Mouse (Mus musculus) hindbrain, postnatal 0 days (tissue): ENCODE data around the gene Trim44. TPM values are rescaled to one million over a fixed set of nuclear protein-coding genes. Genes with fewer than 3 reads are reported as not detected.

Experiments
- ATAC-seq: fragments of 200-750 bp; cut with Nextera tagmentation; 2 replicates; pipeline ENCODE4 v1.8.0; 2017; ENCODE audit warnings: mild to moderate bottlenecking, moderate TSS enrichment, moderate library complexity
- DNase-seq: peaks from one replicate; pipeline ENCODE4 v3.0.0-alpha.2; 2015; ENCODE audit warnings: low spot score
- H3K27ac ChIP-seq: fragments of 300-500 bp; sonication (generic); 2 replicates; pipeline ENCODE4 v1.5.1; 2014; ENCODE audit warnings: mild to moderate bottlenecking
- H3K27me3 ChIP-seq: fragments of 300-500 bp; sonication (generic); 2 replicates; pipeline ENCODE4 v1.6.1; 2014; ENCODE audit warnings: low read length, mixed read lengths; ENCODE audit not compliant: insufficient read depth
- H3K36me3 ChIP-seq: fragments of 300-500 bp; sonication (generic); 2 replicates; pipeline ENCODE4 v1.6.1; 2014; ENCODE audit warnings: low read length, mixed read lengths; ENCODE audit not compliant: insufficient read depth
- H3K4me1 ChIP-seq: fragments of 300-500 bp; sonication (generic); 2 replicates; pipeline ENCODE4 v1.6.1; 2014; ENCODE audit warnings: antibody characterized with exemption, low read length, mixed read lengths; ENCODE audit not compliant: insufficient read depth
- H3K4me2 ChIP-seq: fragments of 300-500 bp; sonication (generic); 2 replicates; pipeline ENCODE4 v1.6.1; 2014; ENCODE audit warnings: low read depth, mild to moderate bottlenecking, low read length, moderate library complexity, mixed read lengths
- H3K4me3 ChIP-seq: fragments of 300-500 bp; sonication (generic); 2 replicates; pipeline ENCODE4 v1.5.1; 2014; ENCODE audit warnings: low read length
- H3K9ac ChIP-seq: fragments of 300-500 bp; sonication (generic); replicated peaks from 2 replicates; pipeline ENCODE4 v1.6.1; 2014; ENCODE audit warnings: mild to moderate bottlenecking, low read length, moderate library complexity, mixed read lengths
- H3K9me3 ChIP-seq: fragments of 300-500 bp; sonication (generic); 2 replicates; pipeline ENCODE4 v1.6.1; 2016; ENCODE audit warnings: low read length, mixed read lengths
- CTCF ChIP-seq: IDR thresholded peaks from 2 replicates; pipeline ENCODE4 v1.5.1; 2016; ENCODE audit warnings: antibody characterized with exemption, control low read depth, low read depth
- WGBS: fragments of 180-500 bp; shearing (Covaris S2); extraction: QIAGEN DNeasy Blood & Tissue Kit; methylation state at CpG from one replicate; pipeline ENCODE4 v1.1.7; 2014; 5-methylcytosine and 5-hydroxymethylcytosine counted together
- polyA plus RNA-seq: library from polyadenylated mRNA; unstranded; fragments of >200 nt; fragmentation: Nextera tagmentation; extraction: Ambion mirVana; gene quantifications from 2 replicates; pipeline ENCODE4 v1.2.1, GENCODE M21; 2015
- total RNA-seq: library from RNA; depleted of rRNA; stranded (reverse); fragments of >200 nt; gene quantifications from 2 replicates; pipeline ENCODE4 v1.2.3, GENCODE M21; 2014; rRNA removed

Gene Trim44
- total and polyA plus RNA-seq, 2 experiments from 2014 or later, result 44.1 to 78.2 TPM

- 19% methylated on average over 13 of the region's 13 CpGs for WGBS
- Histone ChIP-seq H3K4me3 (no peak overlapping the region), H3K9me3 (no peaks in the 10 kb centered on the region), H3K36me3 (no peaks in the 10 kb centered on the region), H3K27me3 (no peaks in the 10 kb centered on the region), H3K4me2 (0 out of 2 replicates have a peak overlapping the region, but pooled peaks have one; percentile 14), H3K9ac (no peak overlapping the region), H3K4me1 (peaks cover 14% of the 10 kb centered on the region), H3K27ac (no peak overlapping the region)
- DNase-seq, result peak; percentile 43
- TF ChIP-seq CTCF, result no peak
- ATAC-seq, result peak; percentile 34; the same call in 1 of the 2 replicates
Observed at GRCm38 (mm10) chr2:102259139-102259538, 148.5 kb downstream of the Trim44 start.

GRCm38 (mm10) chr2:102258682-102259081 lies 148.9 kb downstream of the Trim44 start:
- WGBS, result 19% methylated on average over 8 of the region's 8 CpGs
- H3K36me3 ChIP-seq, result no peaks in the 10 kb centered on the region
- peaks cover 14% of the 10 kb centered on the region for H3K4me1 ChIP-seq
- TF ChIP-seq CTCF, result no peak
- no peak overlapping the region for H3K4me3 ChIP-seq
- no peak overlapping the region for H3K9ac ChIP-seq
- H3K27ac ChIP-seq, result no peak overlapping the region
- H3K4me2 ChIP-seq, result peak overlapping the region; percentile 37; the same call in 1 of the 2 replicates
- no peaks in the 10 kb centered on the region for H3K27me3 ChIP-seq
- peak; percentile 43; the same call in 1 of the 2 replicates for ATAC-seq
- no peaks in the 10 kb centered on the region for H3K9me3 ChIP-seq
- no peak for DNase-seq

DNA sequence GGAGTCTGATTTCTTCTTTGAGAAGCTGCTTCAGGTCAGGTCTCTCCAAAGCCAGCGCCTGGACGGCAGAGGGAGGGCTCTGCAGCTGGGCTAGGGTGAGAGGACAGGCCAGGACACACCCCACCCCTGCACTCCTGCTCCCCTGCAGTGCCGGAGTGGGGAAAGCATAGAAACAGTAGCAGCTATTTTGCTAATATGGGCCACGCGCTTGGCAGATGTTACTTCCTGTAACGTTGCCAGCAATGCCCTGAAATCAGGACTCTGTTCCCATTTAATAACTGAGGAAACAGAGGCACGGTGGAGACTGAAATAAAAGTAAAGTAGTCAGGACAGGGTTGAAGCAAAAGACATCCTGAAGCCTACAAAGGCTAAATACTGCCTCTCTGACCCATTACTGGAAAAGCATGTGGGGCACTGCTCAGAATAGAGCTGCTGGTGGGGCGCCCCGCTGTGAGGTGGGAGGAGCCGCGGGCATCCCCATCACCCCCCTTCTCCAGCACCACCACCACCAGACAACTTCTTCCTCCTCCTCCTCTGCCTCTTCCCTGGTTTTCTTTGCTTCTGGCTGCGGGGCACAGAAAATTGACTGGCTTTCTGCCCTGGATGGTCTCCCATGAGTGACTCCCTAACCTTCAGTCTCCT lies 149.5 kb downstream of the Trim44 start:
- Histone ChIP-seq H3K9me3 (no peaks in the 10 kb centered on the region), H3K9ac (no peak overlapping the region), H3K27me3 (no peaks in the 10 kb centered on the region), H3K36me3 (no peaks in the 10 kb centered on the region), H3K27ac (no peak overlapping the region), H3K4me2 (peak overlapping the region; percentile 37), H3K4me1 (peaks cover 14% of the 10 kb centered on the region), H3K4me3 (no peak overlapping the region)
- TF ChIP-seq CTCF, result no peak
- WGBS, result 2% methylated on average over 12 of the region's 12 CpGs
- ATAC-seq (peak; percentile 56), DNase-seq (peak; percentile 47)

GRCm38 (mm10) chr2:102256591-102257335 lies 150.9 kb downstream of the Trim44 start:
- Histone ChIP-seq H3K4me2 (no peak overlapping the region), H3K9ac (no peak overlapping the region), H3K36me3 (no peaks in the 10 kb centered on the region), H3K27me3 (no peaks in the 10 kb centered on the region), H3K9me3 (no peaks in the 10 kb centered on the region), H3K27ac (no peak overlapping the region), H3K4me3 (no peak overlapping the region), H3K4me1 (peaks cover 14% of the 10 kb centered on the region)
- 68% methylated on average over 5 of the region's 5 CpGs for WGBS
- TF ChIP-seq CTCF, result no peak
- DNase-seq (no peak), ATAC-seq (no peak)

- Histone ChIP-seq H3K4me1 (peaks cover 14% of the 10 kb centered on the region), H3K27me3 (no peaks in the 10 kb centered on the region), H3K9ac (no peak overlapping the region), H3K4me2 (no peak overlapping the region), H3K9me3 (no peaks in the 10 kb centered on the region), H3K27ac (no peak overlapping the region), H3K36me3 (no peaks in the 10 kb centered on the region), H3K4me3 (no peak overlapping the region)
- TF ChIP-seq CTCF, result no peak
- DNase-seq (no peak), ATAC-seq (no peak)
- WGBS, result 74% methylated on average over 3 of the region's 3 CpGs
Observed at GRCm38 (mm10) chr2:102256100-102256499, 151.5 kb downstream of the Trim44 start.

DNA sequence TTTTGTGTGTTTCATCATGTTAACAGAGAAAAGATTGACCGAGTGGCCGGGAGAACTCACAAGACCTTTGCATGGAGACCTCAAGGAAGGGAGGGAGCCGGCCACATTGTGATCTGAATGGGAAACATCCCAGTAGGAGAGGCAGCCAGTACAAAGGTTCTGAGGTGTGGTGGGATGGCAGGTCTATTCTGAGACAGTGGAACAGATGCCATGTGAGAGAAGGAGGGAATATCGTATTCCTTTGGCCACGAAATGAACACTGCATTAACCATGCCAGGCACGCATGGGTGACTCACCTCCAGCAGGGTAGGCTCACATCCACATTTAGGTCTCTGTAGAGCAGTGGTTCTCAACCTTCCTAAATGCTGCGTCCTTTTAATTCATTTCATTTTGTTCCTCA lies 154.4 kb downstream of the Trim44 start:
- H3K4me3 ChIP-seq, result no peak overlapping the region

DNA sequence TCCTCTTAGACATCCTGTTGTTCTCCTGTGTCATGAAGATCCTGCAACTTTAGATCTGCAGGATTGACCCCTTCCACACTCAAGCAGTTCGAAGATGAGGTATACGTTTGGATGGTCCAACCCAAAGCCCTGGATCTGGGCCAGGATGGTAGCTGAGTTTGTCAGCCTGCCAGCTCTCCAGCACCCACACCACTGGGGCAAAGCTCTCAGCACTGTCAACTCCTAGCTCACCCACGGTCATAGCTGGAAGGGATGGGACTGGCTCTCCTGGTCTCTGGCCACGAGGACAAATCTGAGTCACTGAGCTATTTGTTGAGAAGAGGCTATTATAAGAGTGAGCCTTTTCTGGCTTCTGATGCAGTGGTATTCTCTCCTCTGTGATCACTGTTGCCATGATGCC lies 155.0 kb downstream of the Trim44 start:
- Histone ChIP-seq H3K27me3 (no peaks in the 10 kb centered on the region), H3K4me2 (no peak overlapping the region), H3K4me3 (no peak overlapping the region), H3K36me3 (no peaks in the 10 kb centered on the region), H3K27ac (no peak overlapping the region), H3K4me1 (peaks cover 5% of the 10 kb centered on the region), H3K9me3 (no peaks in the 10 kb centered on the region), H3K9ac (no peak overlapping the region)
- no peak for DNase-seq
- WGBS, result 46% methylated on average over 4 of the region's 4 CpGs
- peak; percentile 31; the same call in 1 of the 2 replicates for ATAC-seq
- no peak for TF ChIP-seq CTCF

More for the DNA sequence above, 154.4 kb downstream of the Trim44 start:
- DNase-seq (no peak), ATAC-seq (no peak)
- no peaks in the 10 kb centered on the region for H3K27me3 ChIP-seq
- no peak overlapping the region for H3K9ac ChIP-seq
- H3K4me1 ChIP-seq, result peaks cover 10% of the 10 kb centered on the region
- H3K36me3 ChIP-seq, result no peaks in the 10 kb centered on the region
- H3K4me2 ChIP-seq, result no peak overlapping the region
- TF ChIP-seq CTCF, result no peak
- WGBS, result 81% methylated on average over 7 of the region's 7 CpGs
- H3K27ac ChIP-seq, result no peak overlapping the region
- H3K9me3 ChIP-seq, result no peaks in the 10 kb centered on the region

Other genes starting within 250 kb of the Trim44 start
- 30.1 and 32.4 TPM in 2 replicates for gene Ldlrad3, start 221.4 kb downstream of the Trim44 start, total RNA-seq
- 20.7 and 21.6 TPM in 2 replicates for gene Ldlrad3, start 221.4 kb downstream of the Trim44 start, polyA plus RNA-seq
- 77.8 and 92.0 TPM in 2 replicates for gene Fjx1, start 44.7 kb upstream of the Trim44 start, total RNA-seq
- gene Fjx1, start 44.7 kb upstream of the Trim44 start, polyA plus RNA-seq, result 27.2 and 30.1 TPM in 2 replicates
- 13.2 and 16.0 TPM in 2 replicates for gene Pamr1, start 142.2 kb upstream of the Trim44 start, total RNA-seq
- 11.4 and 12.9 TPM in 2 replicates for gene Pamr1, start 142.2 kb upstream of the Trim44 start, polyA plus RNA-seq